Mouse (Mus musculus) forebrain, embryonic 14.5 days (tissue): ENCODE results near the gene Rnd1. TPM values are rescaled to one million over a fixed set of nuclear protein-coding genes. Genes with fewer than 3 reads are reported as not detected.

ENCODE experiments used
- ATAC-seq: fragments of 200-750 bp; cut with Nextera tagmentation; 2 replicates; pipeline ENCODE4 v1.8.0; 2017; ENCODE audit warnings: mild to moderate bottlenecking, moderate library complexity
- DNase-seq: peaks from one replicate; pipeline ENCODE4 v3.0.0-alpha.2; 2015; ENCODE audit warnings: low spot score
- H3K27ac ChIP-seq: fragments of 300-500 bp; sonication (generic); 2 replicates; pipeline ENCODE4 v1.5.1; 2014; ENCODE audit warnings: low read depth, mild to moderate bottlenecking, control low read depth, low read length, moderate library complexity
- H3K27me3 ChIP-seq: fragments of 300-500 bp; sonication (generic); replicated peaks from 2 replicates; pipeline ENCODE4 v1.6.1; 2014; ENCODE audit warnings: low read length, control low read depth, mixed read lengths; ENCODE audit not compliant: control insufficient read depth, insufficient read depth
- H3K36me3 ChIP-seq: fragments of 300-500 bp; sonication (generic); 2 replicates; pipeline ENCODE4 v1.6.1; 2014; ENCODE audit warnings: low read length, control low read depth; ENCODE audit not compliant: control insufficient read depth, insufficient read depth
- H3K4me1 ChIP-seq: fragments of 300-500 bp; sonication (generic); 2 replicates; pipeline ENCODE4 v1.6.1; 2014; ENCODE audit warnings: antibody characterized with exemption, low read length, control low read depth; ENCODE audit not compliant: control insufficient read depth, insufficient read depth
- H3K4me2 ChIP-seq: fragments of 300-500 bp; sonication (generic); 2 replicates; pipeline ENCODE4 v1.6.1; 2014; ENCODE audit warnings: mild to moderate bottlenecking, control low read depth, low read length
- H3K4me3 ChIP-seq: fragments of 300-500 bp; sonication (generic); 2 replicates; pipeline ENCODE4 v1.5.1; 2014; ENCODE audit warnings: low read depth, low read length, control low read depth
- H3K9ac ChIP-seq: fragments of 300-500 bp; sonication (generic); 2 replicates; pipeline ENCODE4 v1.6.1; 2014; ENCODE audit warnings: mild to moderate bottlenecking, low read length, control low read depth, moderate library complexity
- H3K9me3 ChIP-seq: fragments of 300-500 bp; sonication (generic); replicated peaks from 2 replicates; pipeline ENCODE4 v1.6.1; 2016; ENCODE audit warnings: low read length, control low read depth, mixed read lengths; ENCODE audit not compliant: control insufficient read depth
- WGBS: fragments of 180-500 bp; shearing (Covaris S2); extraction: QIAGEN DNeasy Blood & Tissue Kit; methylation state at CpG from one replicate; pipeline ENCODE4 v1.1.7; 2014; 5-methylcytosine and 5-hydroxymethylcytosine counted together
- polyA plus RNA-seq: library from polyadenylated mRNA; unstranded; fragments of >200 nt; fragmentation: Nextera tagmentation; extraction: Ambion mirVana; gene quantifications from 2 replicates; pipeline ENCODE4 v1.2.1, GENCODE M21; 2014

Rnd1 gene
- polyA plus RNA-seq, 1 experiment from 2014 or later, result 6.3 TPM

DNA sequence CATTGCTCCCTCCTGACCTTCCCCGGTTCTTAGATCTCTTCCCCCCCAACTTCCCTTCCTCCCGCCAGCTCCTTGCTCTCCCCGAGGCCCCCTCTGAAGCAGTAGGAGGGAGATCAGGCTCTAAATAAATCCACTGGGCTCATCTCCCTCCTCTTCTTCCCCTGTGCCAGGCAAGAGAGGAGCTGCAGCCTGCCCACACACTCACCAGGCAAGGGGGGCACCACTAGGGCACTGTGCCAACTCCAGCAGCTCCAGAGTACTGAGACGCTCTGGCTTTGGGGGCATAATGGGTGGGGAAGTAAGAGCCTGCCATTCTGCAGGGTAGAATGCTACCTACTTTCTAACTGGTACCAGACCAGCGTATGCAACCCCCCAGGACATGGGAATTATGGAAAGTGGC, 40.7 kb downstream of the Rnd1 start:
- Histone ChIP-seq H3K4me2 (peak overlapping the region; percentile 87), H3K27ac (0 out of 2 replicates have a peak overlapping the region, but pooled peaks have one; percentile 21), H3K36me3 (peaks cover 29% of the 10 kb centered on the region), H3K4me1 (peaks cover 31% of the 10 kb centered on the region), H3K27me3 (no peaks in the 10 kb centered on the region), H3K4me3 (peak overlapping the region; percentile 81), H3K9me3 (no peaks in the 10 kb centered on the region), H3K9ac (peak overlapping the region; percentile 95)
- ATAC-seq (no peak; the same call in 1 of the 2 replicates), DNase-seq (peak; percentile 80)
- 26% methylated on average over 5 of the region's 5 CpGs for WGBS

DNA sequence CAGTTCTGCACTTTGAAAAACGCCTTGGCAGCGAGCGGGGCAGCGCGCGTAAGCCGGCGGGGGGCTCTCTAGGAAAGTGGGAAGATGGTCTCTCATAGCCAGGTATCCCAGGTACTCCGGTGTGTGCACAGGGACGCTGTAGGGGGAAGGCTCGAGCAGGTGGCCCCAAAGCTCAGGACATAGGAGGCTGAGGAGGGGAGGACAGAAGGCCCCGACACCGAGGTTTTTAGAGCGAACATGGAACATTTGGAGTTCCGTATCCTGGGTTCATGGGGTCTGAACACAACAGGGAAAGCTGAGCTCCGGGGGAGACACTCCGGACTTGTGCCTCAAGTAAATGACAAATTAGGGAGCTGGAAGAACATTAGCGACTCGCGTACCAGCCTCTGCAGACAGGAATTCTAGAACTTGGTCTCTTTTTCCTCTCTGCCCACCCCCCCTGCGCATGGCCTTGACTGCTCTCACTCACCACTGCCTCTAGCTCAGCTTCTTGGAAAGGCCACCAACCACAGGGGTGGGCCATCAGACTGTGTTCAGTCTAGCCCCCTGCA, 41.9 kb downstream of the Rnd1 start:
- Histone ChIP-seq H3K4me2 (peak overlapping the region; percentile 87), H3K27ac (peak overlapping the region; percentile 98), H3K9ac (peak overlapping the region; percentile 95), H3K27me3 (0 out of 2 replicates have a peak, but pooled peaks cover 6% of the 10 kb centered on the region), H3K9me3 (no peaks in the 10 kb centered on the region), H3K4me1 (peaks cover 31% of the 10 kb centered on the region), H3K36me3 (peaks cover 17% of the 10 kb centered on the region), H3K4me3 (peak overlapping the region; percentile 81)
- peak; percentile 37 for DNase-seq
- no peak; the same call in 1 of the 2 replicates for ATAC-seq
- 1% methylated on average over 21 of the region's 21 CpGs for WGBS

DNA sequence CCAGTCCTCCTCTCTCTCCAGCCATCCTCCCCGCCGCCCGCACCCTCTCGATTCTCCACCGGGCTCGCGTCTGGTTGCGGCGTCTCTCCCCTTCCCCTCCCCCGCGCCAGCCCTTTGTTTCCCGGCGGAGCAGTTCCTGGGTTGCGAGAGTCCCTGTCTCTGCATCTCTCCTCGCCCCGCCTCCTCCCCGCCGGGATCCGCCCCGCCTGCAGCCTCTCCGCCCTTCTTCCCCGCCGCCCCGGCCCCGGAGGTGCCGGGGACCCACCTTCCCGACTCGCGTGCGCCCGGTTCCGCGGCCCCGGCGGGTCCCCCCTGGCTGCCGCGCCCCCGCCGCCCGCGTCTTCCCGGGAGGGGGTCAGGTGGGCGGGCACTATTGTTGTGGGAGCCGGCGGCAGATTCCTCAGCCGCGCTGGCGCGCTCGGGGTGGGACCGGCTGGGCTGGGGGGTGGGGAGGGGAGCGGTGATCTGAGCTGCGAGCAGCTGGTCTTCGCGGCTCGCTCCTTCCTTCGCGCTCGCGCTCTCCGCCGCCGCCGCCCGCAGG, 42.6 kb downstream of the Rnd1 start:
- WGBS, result under 1% methylated on average over 62 of the region's 65 CpGs
- peak overlapping the region; percentile 81 for H3K4me3 ChIP-seq
- H3K4me1 ChIP-seq, result peaks cover 31% of the 10 kb centered on the region
- ATAC-seq, result peak; percentile 81
- peak overlapping the region; percentile 87 for H3K4me2 ChIP-seq
- DNase-seq, result peak; percentile 94
- H3K27me3 ChIP-seq, result peaks cover 12% of the 10 kb centered on the region; the same call in 1 of the 2 replicates
- peak overlapping the region; percentile 98 for H3K27ac ChIP-seq
- peak overlapping the region; percentile 95 for H3K9ac ChIP-seq
- no peaks in the 10 kb centered on the region for H3K9me3 ChIP-seq
- peaks cover 10% of the 10 kb centered on the region for H3K36me3 ChIP-seq

DNA sequence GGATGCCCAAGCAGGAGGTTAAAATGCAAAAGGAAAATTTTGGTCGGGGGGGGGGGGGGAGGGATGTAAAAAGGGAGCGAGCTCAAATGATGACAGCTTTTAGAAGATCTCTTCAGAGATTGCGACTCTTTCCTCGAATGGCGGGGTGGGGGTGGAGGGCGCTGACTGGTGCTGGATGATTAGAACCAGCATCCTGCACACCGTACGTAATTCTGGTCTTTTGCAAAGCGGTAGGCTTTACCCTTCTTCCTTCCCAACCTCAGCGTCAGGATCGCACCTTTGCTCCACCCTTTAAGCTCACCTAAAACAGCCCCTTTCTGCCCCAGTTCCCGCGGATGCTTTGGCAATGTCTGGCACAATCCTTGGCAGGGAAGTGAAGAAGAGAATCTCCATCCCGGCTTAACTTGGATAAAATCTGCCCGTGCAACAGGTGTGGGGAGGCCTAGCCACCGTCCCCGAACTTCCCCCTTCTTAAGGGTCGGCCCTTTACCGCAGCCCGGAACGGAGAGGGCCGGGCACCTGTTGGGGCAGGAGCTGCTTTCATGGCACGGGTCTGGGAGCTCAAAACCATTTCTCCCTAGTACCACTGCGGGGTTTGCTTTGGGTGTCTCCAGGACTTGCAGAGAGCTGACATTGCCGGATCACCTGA, 43.3 kb downstream of the Rnd1 start:
- H3K4me3 ChIP-seq, result peak overlapping the region; percentile 81
- 0 out of 2 replicates have a peak, but pooled peaks cover 5% of the 10 kb centered on the region for H3K36me3 ChIP-seq
- H3K4me2 ChIP-seq, result peak overlapping the region; percentile 87
- peak overlapping the region; percentile 98 for H3K27ac ChIP-seq
- peaks cover 14% of the 10 kb centered on the region; the same call in 1 of the 2 replicates for H3K27me3 ChIP-seq
- H3K9ac ChIP-seq, result peak overlapping the region; percentile 95
- no peaks in the 10 kb centered on the region for H3K9me3 ChIP-seq
- DNase-seq (peak; percentile 52), ATAC-seq (no peak; the same call in 1 of the 2 replicates)
- H3K4me1 ChIP-seq, result peaks cover 33% of the 10 kb centered on the region
- 2% methylated on average over 23 of the region's 25 CpGs for WGBS

DNA sequence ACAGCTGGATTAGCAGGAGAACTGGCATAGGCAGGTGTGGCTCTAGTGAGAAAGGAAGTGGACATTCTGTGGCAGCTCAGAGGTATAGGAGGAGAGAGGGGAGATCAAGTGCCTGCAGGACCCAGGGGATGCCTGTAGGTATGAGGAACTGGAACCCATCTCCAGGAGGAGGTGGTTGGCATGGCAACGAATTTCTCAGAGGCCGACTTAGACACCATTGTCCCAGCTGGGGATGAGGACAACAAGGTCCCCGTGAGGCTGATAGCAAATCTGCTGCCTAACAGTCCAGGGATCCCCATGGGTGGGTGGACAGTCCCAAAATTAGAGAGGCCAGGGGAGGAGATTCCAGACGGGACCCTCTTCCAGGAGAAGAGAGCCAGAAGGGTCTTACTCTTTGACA, 44.3 kb downstream of the Rnd1 start:
- no peak for ATAC-seq
- WGBS, result 4% methylated on average over 4 of the region's 4 CpGs
- no peak overlapping the region for H3K27ac ChIP-seq
- peak overlapping the region; percentile 81 for H3K4me3 ChIP-seq
- 0 out of 2 replicates have a peak, but pooled peaks cover 5% of the 10 kb centered on the region for H3K36me3 ChIP-seq
- peak overlapping the region; percentile 95 for H3K9ac ChIP-seq
- DNase-seq, result peak; percentile 51
- H3K4me2 ChIP-seq, result peak overlapping the region; percentile 87
- no peaks in the 10 kb centered on the region for H3K9me3 ChIP-seq
- peaks cover 40% of the 10 kb centered on the region for H3K4me1 ChIP-seq
- H3K27me3 ChIP-seq, result peaks cover 15% of the 10 kb centered on the region; the same call in 1 of the 2 replicates

DNA sequence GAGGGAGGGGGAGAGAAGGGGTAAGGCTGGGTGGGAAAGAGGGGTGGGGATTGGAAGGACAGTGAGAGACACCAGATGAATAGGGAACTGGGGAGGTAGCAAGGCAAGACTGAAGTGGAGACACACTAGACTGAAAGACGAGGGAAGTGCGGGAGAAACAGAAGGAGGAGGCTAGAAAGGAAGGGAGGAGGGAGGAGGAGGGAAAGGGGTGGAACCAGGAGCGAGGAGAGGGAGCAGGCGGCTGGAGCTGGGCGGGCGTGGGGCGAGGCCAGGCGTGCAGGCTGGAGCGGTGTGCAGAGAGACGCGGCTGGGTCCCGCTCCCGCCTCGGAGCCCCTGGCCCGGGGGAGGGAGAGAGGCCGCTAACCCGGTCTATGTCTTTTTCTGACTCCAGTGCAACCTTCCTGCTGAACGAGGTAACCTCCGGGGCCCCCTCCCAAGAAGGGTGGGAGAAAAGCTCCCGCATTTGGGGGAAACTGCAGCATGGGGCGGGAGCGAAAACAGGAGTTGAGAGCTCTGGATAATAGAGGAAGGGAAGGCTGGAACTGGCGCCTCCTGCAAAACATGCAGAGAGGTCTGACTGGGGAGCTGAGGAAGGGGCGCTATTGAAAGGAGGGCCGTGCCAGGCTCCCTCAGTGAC, 45.0 kb downstream of the Rnd1 start:
- Histone ChIP-seq H3K4me3 (peak overlapping the region; percentile 81), H3K36me3 (no peaks in the 10 kb centered on the region), H3K4me2 (peak overlapping the region; percentile 87), H3K9me3 (no peaks in the 10 kb centered on the region), H3K9ac (peak overlapping the region; percentile 95), H3K27me3 (peaks cover 15% of the 10 kb centered on the region; the same call in 1 of the 2 replicates), H3K27ac (peak overlapping the region; percentile 69), H3K4me1 (peaks cover 36% of the 10 kb centered on the region)
- DNase-seq (peak; percentile 75), ATAC-seq (peak; percentile 51)
- WGBS, result under 1% methylated on average over 25 of the region's 25 CpGs

DNA sequence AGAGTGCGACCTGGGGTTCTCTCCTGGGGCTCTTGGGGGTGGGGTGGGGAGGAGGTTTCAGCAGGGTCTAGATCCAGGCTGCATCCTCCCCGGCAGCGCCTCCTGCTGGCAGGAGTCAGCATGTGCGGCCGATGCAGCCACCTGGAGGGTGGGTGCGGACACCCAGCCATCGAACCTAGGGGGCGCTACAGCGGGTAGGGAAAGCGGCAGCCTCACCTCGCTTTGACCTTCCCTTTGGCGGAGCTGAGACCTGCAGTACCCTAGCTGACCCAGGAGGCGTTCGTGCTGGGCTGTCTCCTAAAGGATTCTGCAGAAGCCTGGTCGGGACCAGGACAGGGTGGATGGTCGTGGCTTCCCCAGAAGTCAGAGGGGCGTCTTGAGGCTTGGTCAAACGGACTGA, 45.8 kb downstream of the Rnd1 start:
- ATAC-seq (peak; percentile 1; the same call in 1 of the 2 replicates), DNase-seq (peak; percentile 67)
- Histone ChIP-seq H3K36me3 (no peaks in the 10 kb centered on the region), H3K4me2 (peak overlapping the region; percentile 87), H3K27ac (peak overlapping the region; percentile 69; the same call in 1 of the 2 replicates), H3K9ac (0 out of 2 replicates have a peak overlapping the region, but pooled peaks have one; percentile 95), H3K9me3 (no peaks in the 10 kb centered on the region), H3K4me1 (peaks cover 28% of the 10 kb centered on the region), H3K4me3 (peak overlapping the region; percentile 81), H3K27me3 (peaks cover 15% of the 10 kb centered on the region; the same call in 1 of the 2 replicates)
- under 1% methylated on average over 18 of the region's 18 CpGs for WGBS

DNA sequence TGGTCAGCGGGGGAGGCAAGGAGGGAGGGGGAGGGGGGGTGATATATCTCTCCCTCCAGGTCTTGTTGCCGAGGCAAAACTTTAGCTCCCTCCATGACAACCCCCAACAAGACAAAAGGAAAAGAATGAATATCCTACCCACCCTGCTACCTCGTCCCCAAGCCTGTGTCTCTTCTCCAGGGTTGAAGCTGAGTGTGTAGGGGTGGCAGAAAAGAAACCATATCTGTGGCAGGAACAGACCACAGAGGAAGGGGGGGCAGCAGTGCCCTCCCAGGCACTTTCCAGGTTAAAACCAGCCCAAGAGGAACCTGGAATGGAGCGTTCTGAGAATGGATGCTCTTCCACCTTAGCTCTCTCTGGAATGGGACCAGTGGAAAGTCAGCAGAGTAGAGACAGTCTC, 46.7 kb downstream of the Rnd1 start, which contains the start of gene Cacnb3:
TSS of gene Cacnb3 (plus strand) at position 301 of the 400 bp plus-strand sequence.
- H3K9ac ChIP-seq, result no peak within 1 kb of the TSS

More for the DNA sequence above, 46.7 kb downstream of the Rnd1 start, which contains the start of gene Cacnb3:
- H3K4me2 ChIP-seq, result peak within 1 kb of the TSS; percentile 87
- H3K9me3 ChIP-seq, result no peaks in the 10 kb centered on the region
- 40% methylated on average over 4 of the region's 4 CpGs for WGBS
- H3K4me3 ChIP-seq, result peak within 1 kb of the TSS; percentile 81
- peaks cover 23% of the 10 kb centered on the region for H3K4me1 ChIP-seq
- ATAC-seq (no peak), DNase-seq (no peak)
- peak within 1 kb of the TSS; percentile 69; the same call in 1 of the 2 replicates for H3K27ac ChIP-seq
- H3K36me3 ChIP-seq, result no peaks in the 10 kb centered on the region
- peaks cover 15% of the 10 kb centered on the region; the same call in 1 of the 2 replicates for H3K27me3 ChIP-seq
